Mouse (Mus musculus): ENCODE results near the gene Rrad.
"Not testable (repeated sequence)": the region's sequence is repeated elsewhere in the genome, so short reads cannot be mapped to it uniquely, and the experiment has no call there.

Gene Rrad

GRCm38 (mm10) chr8:104630981-104631663, at the start of gene Rrad:
Gene Rrad (minus strand): TSS chr8:104631327.
- DNase-seq (ENCODE audit: low spot score in 2 of 2) = peak; percentile 69 to 81

- DNase-seq (ENCODE audit: low spot score in 2 of 2) = no peak
These were observed 24.5 kb upstream of the Rrad start for GRCm38 (mm10) chr8:104655614-104656013.

- DNase-seq (ENCODE audit: low spot score in 2 of 2) = peak; percentile 62 to 80
These were observed 23.9 kb upstream of the Rrad start for GRCm38 (mm10) chr8:104654984-104655383.

GRCm38 (mm10) chr8:104644187-104644586, 13.1 kb upstream of the Rrad start:
- not testable (repeated sequence) for DNase-seq (ENCODE audit: low spot score in 2 of 2)

GRCm38 (mm10) chr8:104642324-104642654, 11.2 kb upstream of the Rrad start:
- DNase-seq (ENCODE audit: low spot score in 2 of 2) = peak in 1 of 2 experiments; percentile 2

- DNase-seq (ENCODE audit: low spot score in 2 of 2) = peak; percentile 81
These were observed 10.5 kb upstream of the Rrad start, which contains the start of gene Ciao2b for GRCm38 (mm10) chr8:104641426-104642323. Gene Ciao2b (minus strand): TSS chr8:104641965.

- DNase-seq (ENCODE audit: low spot score in 2 of 2) = peak; percentile 3 to 5
These were observed 9.8 kb upstream of the Rrad start for GRCm38 (mm10) chr8:104640831-104641370.

GRCm38 (mm10) chr8:104640241-104640640, 9.1 kb upstream of the Rrad start:
- peak in 1 of 2 experiments; percentile 2 for DNase-seq (ENCODE audit: low spot score in 2 of 2)

- DNase-seq (ENCODE audit: low spot score in 2 of 2) = no peak
These were observed 6.9 kb upstream of the Rrad start for GRCm38 (mm10) chr8:104638010-104638409.

GRCm38 (mm10) chr8:104635004-104635710, 4.0 kb upstream of the Rrad start:
- no peak for DNase-seq (ENCODE audit: low spot score in 2 of 2)

- no peak for DNase-seq (ENCODE audit: low spot score in 2 of 2)
These were observed 2.1 kb upstream of the Rrad start for GRCm38 (mm10) chr8:104633156-104633744.

GRCm38 (mm10) chr8:104632486-104632885, 1.4 kb upstream of the Rrad start:
- DNase-seq (ENCODE audit: low spot score in 2 of 2) = no peak

GRCm38 (mm10) chr8:104631975-104632374, 848 bp upstream of the Rrad start:
- no peak for DNase-seq (ENCODE audit: low spot score in 2 of 2)

- peak; percentile 19 to 30 for DNase-seq (ENCODE audit: low spot score in 2 of 2)
These were observed 553 bp downstream of the Rrad start for GRCm38 (mm10) chr8:104630574-104630973.

- DNase-seq (ENCODE audit: low spot score in 2 of 2) = no peak
These were observed 1.0 kb downstream of the Rrad start for GRCm38 (mm10) chr8:104630111-104630479.

- DNase-seq (ENCODE audit: low spot score in 2 of 2) = no peak
These were observed 1.6 kb downstream of the Rrad start for GRCm38 (mm10) chr8:104629306-104630110.

GRCm38 (mm10) chr8:104628402-104628801, 2.7 kb downstream of the Rrad start:
- DNase-seq (ENCODE audit: low spot score in 2 of 2) = no peak

GRCm38 (mm10) chr8:104627065-104627740, 3.9 kb downstream of the Rrad start:
- no peak for DNase-seq (ENCODE audit: low spot score in 2 of 2)

GRCm38 (mm10) chr8:104624161-104624560, 7.0 kb downstream of the Rrad start, which contains the start of gene Cdh16:
Gene Cdh16 (minus strand): TSS chr8:104624396.
- no peak for DNase-seq (ENCODE audit: low spot score in 2 of 2)

GRCm38 (mm10) chr8:104620765-104621164, 10.4 kb downstream of the Rrad start:
- DNase-seq (ENCODE audit: low spot score in 2 of 2) = no peak
